Mouse (Mus musculus): ENCODE measurements at regions not wholly inside any gene's neighbourhood (a gene's known extent, or its start where the extent isn't known, plus 50 kb on each side); places are given as distances from the start of the nearest gene placed in this dataset.

- DNase-seq (ENCODE audit: low read depth), result no peak
- TF ChIP-seq CTCF (IDR thresholded peaks at IDR 0.05; ENCODE audit: borderline replicate concordance, extremely low read depth, insufficient read depth, insufficient read length) (no peak), POLR2A (IDR thresholded peaks at IDR 0.05; ENCODE audit: borderline replicate concordance, extremely low read depth, insufficient read depth, insufficient read length, poor library complexity, severe bottlenecking) (no peak)
Observed at GRCm38 (mm10) chr3:41182900-41183595, 100.2 kb upstream of the Pgrmc2 start.

GRCm38 (mm10) chr3:41182036-41182899, 99.4 kb upstream of the Pgrmc2 start:
- peak; percentile 94 for DNase-seq (ENCODE audit: low read depth)
- TF ChIP-seq CTCF (IDR thresholded peaks at IDR 0.05; ENCODE audit: borderline replicate concordance, extremely low read depth, insufficient read depth, insufficient read length), result peak; percentile 98
- TF ChIP-seq POLR2A (IDR thresholded peaks at IDR 0.05; ENCODE audit: borderline replicate concordance, extremely low read depth, insufficient read depth, insufficient read length, poor library complexity, severe bottlenecking), result no peak

- no peak for DNase-seq (ENCODE audit: low read depth)
- TF ChIP-seq POLR2A (IDR thresholded peaks at IDR 0.05; ENCODE audit: borderline replicate concordance, extremely low read depth, insufficient read depth, insufficient read length, poor library complexity, severe bottlenecking) (no peak), CTCF (IDR thresholded peaks at IDR 0.05; ENCODE audit: borderline replicate concordance, extremely low read depth, insufficient read depth, insufficient read length) (no peak)
Observed at GRCm38 (mm10) chr3:41181438-41181837, 98.6 kb upstream of the Pgrmc2 start.

GRCm38 (mm10) chr3:41180911-41181310, 98.1 kb upstream of the Pgrmc2 start:
- no peak for DNase-seq (ENCODE audit: low read depth)
- TF ChIP-seq CTCF (IDR thresholded peaks at IDR 0.05; ENCODE audit: borderline replicate concordance, extremely low read depth, insufficient read depth, insufficient read length), result no peak
- TF ChIP-seq POLR2A (IDR thresholded peaks at IDR 0.05; ENCODE audit: borderline replicate concordance, extremely low read depth, insufficient read depth, insufficient read length, poor library complexity, severe bottlenecking), result no peak

GRCm38 (mm10) chr3:41179037-41179880, 96.4 kb upstream of the Pgrmc2 start:
- DNase-seq (ENCODE audit: low read depth), result no peak
- no peak for TF ChIP-seq POLR2A (IDR thresholded peaks at IDR 0.05; ENCODE audit: borderline replicate concordance, extremely low read depth, insufficient read depth, insufficient read length, poor library complexity, severe bottlenecking)
- TF ChIP-seq CTCF (IDR thresholded peaks at IDR 0.05; ENCODE audit: borderline replicate concordance, extremely low read depth, insufficient read depth, insufficient read length), result no peak

GRCm38 (mm10) chr3:41177124-41177523, 94.3 kb upstream of the Pgrmc2 start:
- no peak for TF ChIP-seq POLR2A (IDR thresholded peaks at IDR 0.05; ENCODE audit: borderline replicate concordance, extremely low read depth, insufficient read depth, insufficient read length, poor library complexity, severe bottlenecking)
- no peak for TF ChIP-seq CTCF (IDR thresholded peaks at IDR 0.05; ENCODE audit: borderline replicate concordance, extremely low read depth, insufficient read depth, insufficient read length)
- no peak for DNase-seq (ENCODE audit: low read depth)

GRCm38 (mm10) chr3:41175356-41175755, 92.5 kb upstream of the Pgrmc2 start:
- DNase-seq (ENCODE audit: low read depth), result no peak

GRCm38 (mm10) chr3:41173561-41173960, 90.7 kb upstream of the Pgrmc2 start:
- no peak for DNase-seq (ENCODE audit: low read depth)

More at GRCm38 (mm10) chr3:41175356-41175755, 92.5 kb upstream of the Pgrmc2 start:
- no peak for TF ChIP-seq CTCF (IDR thresholded peaks at IDR 0.05; ENCODE audit: borderline replicate concordance, extremely low read depth, insufficient read depth, insufficient read length)
- TF ChIP-seq POLR2A (IDR thresholded peaks at IDR 0.05; ENCODE audit: borderline replicate concordance, extremely low read depth, insufficient read depth, insufficient read length, poor library complexity, severe bottlenecking), result no peak

GRCm38 (mm10) chr3:41172306-41173215, 89.7 kb upstream of the Pgrmc2 start:
- TF ChIP-seq POLR2A (IDR thresholded peaks at IDR 0.05; ENCODE audit: borderline replicate concordance, extremely low read depth, insufficient read depth, insufficient read length, poor library complexity, severe bottlenecking) (no peak), CTCF (IDR thresholded peaks at IDR 0.05; ENCODE audit: borderline replicate concordance, extremely low read depth, insufficient read depth, insufficient read length) (no peak)
- no peak for DNase-seq (ENCODE audit: low read depth)

More at GRCm38 (mm10) chr3:41173561-41173960, 90.7 kb upstream of the Pgrmc2 start:
- TF ChIP-seq POLR2A (IDR thresholded peaks at IDR 0.05; ENCODE audit: borderline replicate concordance, extremely low read depth, insufficient read depth, insufficient read length, poor library complexity, severe bottlenecking) (no peak), CTCF (IDR thresholded peaks at IDR 0.05; ENCODE audit: borderline replicate concordance, extremely low read depth, insufficient read depth, insufficient read length) (no peak)

- TF ChIP-seq POLR2A (IDR thresholded peaks at IDR 0.05; ENCODE audit: borderline replicate concordance, extremely low read depth, insufficient read depth, insufficient read length, poor library complexity, severe bottlenecking) (no peak), CTCF (IDR thresholded peaks at IDR 0.05; ENCODE audit: borderline replicate concordance, extremely low read depth, insufficient read depth, insufficient read length) (no peak)
- no peak for DNase-seq (ENCODE audit: low read depth)
Observed at GRCm38 (mm10) chr3:41171772-41172171, 88.9 kb upstream of the Pgrmc2 start.

All from brain, embryonic 14.5 days (tissue).